15 mouse cellular contexts compared by ENCODE assay signal in the genomic region with DNA sequence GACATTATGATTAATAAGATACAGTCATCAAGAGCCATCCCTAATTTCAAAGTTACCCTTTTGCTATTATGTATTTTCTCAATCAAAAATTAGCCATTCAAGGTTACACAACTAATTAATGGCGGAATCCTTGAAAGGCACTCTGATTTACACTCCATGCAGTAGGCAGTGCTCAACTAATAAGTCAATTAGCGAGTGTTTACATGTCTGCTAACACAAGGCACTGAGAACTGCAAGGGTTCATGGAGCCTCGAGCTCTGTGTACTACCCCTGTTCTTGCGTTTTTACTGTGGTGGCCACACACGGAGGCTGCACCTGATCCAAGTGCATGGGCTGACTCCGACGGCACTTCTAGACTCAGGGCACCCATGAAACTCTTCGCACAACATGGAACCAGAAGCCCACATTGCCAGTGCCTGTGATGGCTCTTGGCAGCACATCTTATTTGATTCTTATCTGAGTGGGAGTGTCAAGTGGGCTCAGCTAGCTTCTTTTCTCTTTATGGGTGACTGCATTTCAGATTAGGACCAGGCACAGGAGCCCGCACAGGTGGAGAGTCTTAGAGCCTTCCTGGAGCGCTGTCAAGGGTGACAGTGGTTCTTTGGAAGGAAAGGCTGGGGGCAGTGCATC.
"Had no signal": no experiment of that assay in that cellular context is flagged by ENCODE, and none has a peak within 500 bp of the region (broad histone marks: within the 10 kb centered on the region; RNA-seq: fewer than 3 reads in every experiment).

No protein-coding gene starts in this region.

- H3K4me3 ChIP-seq: limb, embryonic 15.5 days; liver, embryonic 12.5 days; midbrain, embryonic 10.5 days; myocyte; neural tube, embryonic 12.5 days had no signal

- DNase-seq: kidney, postnatal 36 days; layer of hippocampus, adult 9-11 months; layer of hippocampus, postnatal 36 days; lung, embryonic 14.5 days; lung, postnatal 10 days; lung, postnatal 4 days; midbrain, embryonic 14.5 days; thymus, adult 18-20 months; thymus, postnatal 14 days had no signal

- H3K4me2 ChIP-seq: limb, embryonic 15.5 days; liver, embryonic 12.5 days; lung, embryonic 14.5 days; neural tube, embryonic 12.5 days had no signal

- ATAC-seq: liver, embryonic 12.5 days had no signal

- H3K9ac ChIP-seq: limb, embryonic 15.5 days; liver, embryonic 12.5 days; lung, embryonic 14.5 days; neural tube, embryonic 12.5 days had no signal

- H3K27ac ChIP-seq: kidney, postnatal 0 days; limb, embryonic 15.5 days; liver, embryonic 12.5 days; midbrain, embryonic 10.5 days; neural tube, embryonic 12.5 days had no signal

- H3K36me3 ChIP-seq: limb, embryonic 15.5 days; liver, embryonic 12.5 days; neural tube, embryonic 12.5 days had no signal

- H3K27me3 ChIP-seq: limb, embryonic 15.5 days; liver, embryonic 12.5 days; neural tube, embryonic 12.5 days had no signal

- H3K9me3 ChIP-seq: limb, embryonic 15.5 days; liver, embryonic 12.5 days; midbrain, embryonic 10.5 days; neural tube, embryonic 12.5 days had no signal
